Mouse (Mus musculus) erythroblast, embryonic 14.5 days (primary cell): ENCODE results near the gene Fasl.

Source experiments
- GATA1 ChIP-seq: IDR thresholded peaks from 2 replicates; pipeline ENCODE4 v1.6.1; 2012; ENCODE audit warnings: low read length, inconsistent platforms, mixed read lengths
- TAL1 ChIP-seq: IDR thresholded peaks from 3 replicates; pipeline ENCODE4 v1.6.1; 2012; ENCODE audit warnings: low read length, inconsistent platforms, mixed read lengths

GRCm38 (mm10) chr1:161800256-161800655 is 12.0 kb upstream of the Fasl start:
- no peak for TF ChIP-seq GATA1
- no peak for TF ChIP-seq TAL1
